Mouse (Mus musculus) heart, postnatal 0 days (tissue): ENCODE data around the gene Zfp652.

Experiments
- CTCF ChIP-seq: IDR thresholded peaks from 2 replicates; pipeline ENCODE4 v1.5.1; 2016; ENCODE audit warnings: antibody characterized with exemption, control low read depth, low read depth
- EP300 ChIP-seq: IDR thresholded peaks from 2 replicates; pipeline ENCODE4 v1.6.1; 2016; ENCODE audit warnings: antibody characterized with exemption, low read depth

- TF ChIP-seq CTCF = no peak
- no peak for TF ChIP-seq EP300
Measured at GRCm38 (mm10) chr11:95840694-95841497, 128.4 kb downstream of the Zfp652 start.
